Mouse (Mus musculus): ENCODE data around the gene Stard13.
A peak's percentile ranks its signal among the peaks of the same experiment; 100 is the strongest.

Gene Stard13

GRCm38 (mm10) chr5:151228367-151229005 is 5.2 kb downstream of the Stard13 start:
- DNase-seq (ENCODE audit: low spot score in 2 of 2): no peak

GRCm38 (mm10) chr5:151223696-151224366 is 9.8 kb downstream of the Stard13 start:
- DNase-seq (ENCODE audit: low spot score in 2 of 2): no peak

- DNase-seq (ENCODE audit: low spot score in 2 of 2): no peak
These were observed 10.8 kb downstream of the Stard13 start for GRCm38 (mm10) chr5:151222791-151223190.

- DNase-seq (ENCODE audit: low spot score in 2 of 2): no peak
These were observed 14.9 kb downstream of the Stard13 start for GRCm38 (mm10) chr5:151218689-151219115.

- no peak for DNase-seq (ENCODE audit: low spot score in 2 of 2)
These were observed 20.5 kb downstream of the Stard13 start for GRCm38 (mm10) chr5:151213097-151213496.

- DNase-seq (ENCODE audit: low spot score in 2 of 2): no peak
These were observed 22.8 kb downstream of the Stard13 start for GRCm38 (mm10) chr5:151210869-151211268.

- DNase-seq (ENCODE audit: low spot score in 2 of 2): no peak
These were observed 23.6 kb downstream of the Stard13 start for GRCm38 (mm10) chr5:151210060-151210459.

GRCm38 (mm10) chr5:151205017-151205416 is 28.6 kb downstream of the Stard13 start:
- no peak for DNase-seq (ENCODE audit: low spot score in 2 of 2)

- DNase-seq (ENCODE audit: low spot score in 2 of 2): no peak
These were observed 30.7 kb downstream of the Stard13 start for GRCm38 (mm10) chr5:151202925-151203324.

- no peak for DNase-seq (ENCODE audit: low spot score in 2 of 2)
These were observed 32.4 kb downstream of the Stard13 start for GRCm38 (mm10) chr5:151201220-151201619.

- DNase-seq (ENCODE audit: low spot score in 2 of 2): no peak
These were observed 34.4 kb downstream of the Stard13 start for GRCm38 (mm10) chr5:151199235-151199634.

GRCm38 (mm10) chr5:151196603-151197272 is 36.9 kb downstream of the Stard13 start:
- no peak for DNase-seq (ENCODE audit: low spot score in 2 of 2)

- no peak for DNase-seq (ENCODE audit: low spot score in 2 of 2)
These were observed 39.6 kb downstream of the Stard13 start for GRCm38 (mm10) chr5:151193885-151194520.

GRCm38 (mm10) chr5:151192266-151192665 is 41.4 kb downstream of the Stard13 start:
- DNase-seq (ENCODE audit: low spot score in 2 of 2): no peak

GRCm38 (mm10) chr5:151190764-151191163 is 42.9 kb downstream of the Stard13 start:
- no peak for DNase-seq (ENCODE audit: low spot score in 2 of 2)

- DNase-seq (ENCODE audit: low spot score in 2 of 2): peak in 1 of 2 experiments; percentile 38
These were observed 43.8 kb downstream of the Stard13 start for GRCm38 (mm10) chr5:151189789-151190378.

GRCm38 (mm10) chr5:151189321-151189720 is 44.3 kb downstream of the Stard13 start:
- DNase-seq (ENCODE audit: low spot score in 2 of 2): no peak

GRCm38 (mm10) chr5:151188659-151189058 is 45.0 kb downstream of the Stard13 start:
- no peak for DNase-seq (ENCODE audit: low spot score in 2 of 2)

- DNase-seq (ENCODE audit: low spot score in 2 of 2): no peak
These were observed 46.3 kb downstream of the Stard13 start for GRCm38 (mm10) chr5:151187336-151187735.

- DNase-seq (ENCODE audit: low spot score in 2 of 2): no peak
These were observed 48.3 kb downstream of the Stard13 start for GRCm38 (mm10) chr5:151185286-151185856.

- DNase-seq (ENCODE audit: low spot score in 2 of 2): no peak
These were observed 49.9 kb downstream of the Stard13 start for GRCm38 (mm10) chr5:151183656-151184240.

Data from left cerebral cortex, adult 9 months (tissue).